Mouse (Mus musculus) 3134 (cell line): ENCODE data around the gene Rtl8a.
A peak's percentile ranks its signal among the peaks of the same experiment; 100 is the strongest.
"Not testable (repeated sequence)": the region's sequence is repeated elsewhere in the genome, so short reads cannot be mapped to it uniquely, and the experiment has no call there.

Experiments used
- DNase-seq: peaks from one replicate; pipeline ENCODE4 v3.0.0-alpha.2; 2011; ENCODE audit warnings: low spot score; ENCODE audit not compliant: insufficient read length; ENCODE audit errors: extremely low read depth

The Rtl8a gene

GRCm38 (mm10) chrX:53642980-53643961 is at the start of gene Rtl8a:
Gene Rtl8a (minus strand): TSS chrX:53643682.
- DNase-seq = peak; percentile 86

GRCm38 (mm10) chrX:53693141-53693540 is 49.7 kb upstream of the Rtl8a start:
- DNase-seq = no peak

- DNase-seq = no peak
These were observed 48.6 kb upstream of the Rtl8a start for GRCm38 (mm10) chrX:53692065-53692464.

DNA sequence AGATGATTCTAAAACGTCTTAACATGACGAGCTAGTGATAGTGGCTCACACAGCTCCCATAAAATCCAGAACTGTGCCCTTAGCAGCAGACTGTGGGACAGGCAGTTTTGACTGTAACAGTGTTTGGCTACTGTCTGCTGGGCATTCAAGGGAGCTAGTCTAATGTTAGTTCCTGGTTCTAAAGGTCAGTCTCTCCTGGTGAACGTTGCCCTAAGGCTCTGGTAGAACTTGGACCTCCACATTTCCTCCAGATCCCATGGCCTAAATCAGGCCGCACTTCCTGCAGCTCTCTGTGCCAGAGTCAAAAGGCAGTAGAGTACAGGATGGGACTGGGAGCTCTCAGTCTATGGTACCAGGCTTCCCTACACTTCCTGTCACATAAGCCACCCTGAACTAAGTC is 41.2 kb upstream of the Rtl8a start:
- not testable (repeated sequence) for DNase-seq

- DNase-seq = not testable (repeated sequence)
These were observed 39.2 kb upstream of the Rtl8a start for GRCm38 (mm10) chrX:53682650-53683049.

- DNase-seq = not testable (repeated sequence)
These were observed 33.5 kb upstream of the Rtl8a start for GRCm38 (mm10) chrX:53676943-53677342.

GRCm38 (mm10) chrX:53670696-53671095 is 27.2 kb upstream of the Rtl8a start:
- DNase-seq = not testable (repeated sequence)

DNA sequence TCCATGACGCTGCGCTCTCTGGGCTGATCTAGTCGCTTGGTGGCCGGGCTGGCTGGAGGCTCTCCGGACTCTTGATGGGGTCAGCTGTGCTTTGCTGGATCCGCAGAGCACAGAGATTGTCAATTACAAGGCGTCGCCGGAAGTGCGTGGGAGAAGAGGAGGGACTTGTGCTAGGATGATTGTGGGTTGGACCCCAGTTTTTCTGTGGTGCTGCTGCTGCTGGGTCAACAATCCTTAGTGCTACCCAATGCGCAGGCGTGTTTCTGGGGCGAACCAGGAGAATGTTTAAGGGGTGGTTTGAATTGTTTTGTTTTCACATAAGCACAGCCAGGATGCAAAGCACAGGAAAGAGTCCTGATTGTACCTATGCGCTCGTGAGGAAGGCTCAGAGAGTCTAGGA is 26.8 kb upstream of the Rtl8a start, which contains the start of gene Rtl8b:
TSS of gene Rtl8b (minus strand) at position 115 of the 400 bp plus-strand sequence.
- peak; percentile 72 for DNase-seq

- not testable (repeated sequence) for DNase-seq
These were observed 26.2 kb upstream of the Rtl8a start for GRCm38 (mm10) chrX:53669557-53670270.

DNA sequence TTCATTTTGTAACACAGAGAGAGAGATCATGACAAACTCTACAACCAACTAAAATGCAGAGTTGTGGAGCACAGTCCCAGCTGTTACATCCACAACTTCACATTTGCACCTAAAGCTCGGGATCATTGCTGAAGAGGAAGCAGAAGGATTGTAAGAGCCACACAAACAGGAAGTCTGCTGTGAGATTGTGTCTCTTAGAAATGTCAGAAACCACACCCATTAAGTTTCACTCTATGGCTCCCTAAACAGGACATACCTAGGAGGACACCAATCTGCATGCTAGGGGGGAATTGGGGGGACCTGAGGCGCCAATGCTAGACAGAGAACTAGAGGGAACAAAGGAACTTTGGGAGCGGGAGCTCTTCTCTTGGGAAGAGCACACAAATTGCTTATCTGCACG is 9.4 kb upstream of the Rtl8a start:
- DNase-seq = not testable (repeated sequence)

GRCm38 (mm10) chrX:53645885-53646284 is 2.4 kb upstream of the Rtl8a start:
- no peak for DNase-seq

- not testable (repeated sequence) for DNase-seq
These were observed 890 bp downstream of the Rtl8a start for GRCm38 (mm10) chrX:53642604-53642979.

DNA sequence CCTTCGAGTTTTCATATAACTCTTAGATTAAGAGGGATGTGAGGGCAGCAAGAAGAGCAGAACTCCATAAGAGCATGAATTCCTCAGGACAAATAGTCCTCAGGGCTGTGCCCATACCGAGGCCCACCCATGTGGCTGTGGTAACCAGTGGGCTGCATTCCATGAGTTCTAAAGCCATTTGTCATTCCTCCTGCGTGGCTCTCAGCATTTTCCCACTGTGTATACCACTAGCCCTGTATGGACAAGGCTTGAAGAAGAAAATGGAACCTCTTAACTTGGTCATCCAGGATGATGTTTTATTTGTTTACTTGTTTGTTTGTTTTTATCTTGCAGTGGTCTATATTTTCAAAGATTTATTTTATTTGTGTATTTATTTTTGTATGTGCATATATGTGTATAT is 5.4 kb downstream of the Rtl8a start:
- DNase-seq = peak; percentile 9

DNA sequence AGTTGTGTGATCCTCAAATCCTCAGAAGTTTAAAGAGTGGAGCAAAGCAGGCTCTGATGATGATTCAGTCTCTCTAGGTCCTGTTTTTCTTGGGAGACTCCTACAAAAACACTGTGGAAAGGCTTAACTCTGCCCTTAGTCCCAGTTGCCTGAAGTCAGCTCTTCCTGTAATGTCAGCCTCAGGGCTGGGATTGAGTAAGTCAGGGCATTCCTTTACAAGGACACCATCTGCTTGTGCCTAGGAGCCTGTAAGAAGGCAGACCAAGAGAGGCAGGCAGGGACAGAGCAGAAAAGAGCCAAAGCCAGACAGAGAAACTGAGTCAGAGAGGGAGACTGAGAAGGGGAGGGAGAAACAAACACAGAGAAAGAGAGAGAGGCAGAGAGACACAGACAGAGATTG is 32.1 kb downstream of the Rtl8a start:
- not testable (repeated sequence) for DNase-seq

DNA sequence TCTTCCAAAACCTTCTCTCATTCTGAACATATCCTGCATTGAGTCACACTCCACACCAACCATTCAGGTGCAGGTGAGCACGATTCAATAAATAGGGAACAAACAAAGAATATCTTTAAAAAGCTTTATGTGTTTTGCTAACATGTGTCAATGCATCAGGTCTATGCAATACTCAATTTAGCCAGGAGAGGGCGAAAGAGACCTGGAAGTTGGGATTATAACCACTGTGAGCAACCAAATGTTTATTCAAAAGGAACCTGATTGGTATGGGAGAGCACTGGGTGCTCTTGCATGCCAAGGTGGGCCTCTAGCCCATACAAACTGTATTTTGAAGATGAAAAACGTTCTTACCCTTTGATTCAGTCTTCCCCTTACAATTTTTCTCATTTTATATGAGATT is 32.9 kb downstream of the Rtl8a start:
- DNase-seq = peak; percentile 6

DNA sequence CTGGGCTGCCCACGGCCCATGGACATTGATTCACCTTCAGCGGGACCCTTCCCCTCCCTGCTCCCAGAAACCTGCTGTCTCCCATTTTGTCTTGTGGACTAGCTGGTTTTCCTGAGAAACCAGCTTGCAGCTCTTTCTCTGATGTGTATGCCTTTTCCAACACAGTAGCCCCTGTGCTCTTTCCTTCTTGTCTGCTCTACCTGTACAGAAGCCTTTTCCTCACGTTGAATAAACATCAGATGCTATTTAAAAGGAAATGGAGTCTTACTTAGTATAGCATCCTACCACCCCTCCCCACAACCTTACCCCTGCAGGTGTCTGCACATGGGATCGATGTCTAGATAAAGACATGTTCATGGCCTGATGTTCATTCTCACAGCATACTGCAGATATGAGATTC is 34.6 kb downstream of the Rtl8a start, which contains the start of gene Gm14597:
TSS of gene Gm14597 (minus strand) at position 101 of the 400 bp plus-strand sequence.
- DNase-seq = not testable (repeated sequence)

DNA sequence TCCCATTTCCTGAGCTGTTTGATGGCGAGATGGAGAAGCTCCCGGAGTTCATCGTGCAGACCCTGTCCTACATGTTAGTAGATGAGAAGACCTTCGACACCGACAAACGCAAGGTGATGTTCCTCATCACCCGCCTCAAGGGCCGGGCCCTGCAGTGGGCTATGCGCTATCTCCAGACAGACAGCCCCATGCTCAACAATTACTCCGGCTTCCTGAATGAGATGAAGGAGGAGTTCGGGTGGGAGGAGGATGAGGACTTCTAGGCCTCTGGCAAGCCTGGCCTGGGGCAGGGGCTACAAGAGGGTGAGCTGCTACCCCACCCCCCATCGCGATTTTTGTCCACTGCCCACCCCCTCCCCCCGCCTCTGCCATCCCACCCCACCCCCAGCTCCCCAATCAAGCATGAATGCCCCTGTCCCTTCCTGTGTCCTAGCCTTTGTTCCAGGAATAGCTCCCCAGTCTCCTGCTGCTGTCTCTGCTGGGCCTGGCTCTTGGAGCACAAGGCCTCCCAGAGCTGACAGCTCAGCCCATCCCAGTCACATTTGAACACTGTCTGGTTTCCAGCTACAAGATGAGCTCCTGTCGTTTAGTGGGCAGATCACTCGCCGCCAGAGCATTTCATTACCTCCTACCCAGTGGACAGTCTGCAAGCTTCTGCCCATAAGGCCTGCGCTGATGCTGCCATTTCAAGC is 35.2 kb downstream of the Rtl8a start:
- DNase-seq = no peak

DNA sequence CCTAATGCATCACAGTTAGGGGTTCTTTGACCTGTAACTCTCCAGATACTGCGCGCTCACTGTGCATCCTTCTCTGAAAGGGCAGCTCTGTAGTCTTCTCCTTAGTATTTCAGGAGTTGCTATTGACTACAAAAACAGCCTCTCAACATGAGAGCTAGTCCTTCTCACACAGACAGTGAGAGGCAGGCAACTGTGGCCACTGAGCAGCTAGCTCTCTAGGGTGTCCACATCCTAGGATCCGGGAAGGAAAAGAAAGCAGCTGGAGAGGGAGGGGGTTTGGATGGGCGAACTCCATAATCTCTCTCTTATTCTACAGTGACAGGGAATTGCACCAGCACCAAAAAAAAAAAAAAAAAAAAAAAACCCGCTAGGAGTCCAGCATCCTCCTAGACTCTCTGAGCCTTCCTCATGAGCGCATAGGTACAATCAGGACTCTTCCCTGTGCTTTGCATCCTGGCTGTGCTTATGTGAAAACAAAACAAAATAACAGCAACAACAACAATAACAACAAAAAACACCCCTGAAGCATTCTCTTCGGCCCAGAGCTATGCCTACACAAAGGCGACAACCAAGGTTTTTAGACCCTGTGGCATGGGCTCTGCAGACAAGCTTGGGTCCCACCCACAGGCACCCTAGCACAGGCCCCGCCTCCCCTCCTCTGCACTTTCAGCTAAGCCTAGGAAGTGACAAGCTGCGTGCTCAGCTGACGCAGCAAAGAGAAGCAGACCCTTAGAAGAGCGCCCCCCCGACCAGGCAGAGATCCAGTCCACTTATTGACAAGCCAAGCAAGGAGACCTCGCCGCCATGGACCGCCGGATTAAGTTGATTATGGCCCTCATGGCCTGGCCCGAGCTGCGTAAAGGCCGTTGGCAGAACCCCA is 36.0 kb downstream of the Rtl8a start, which contains the start of gene Rtl8c:
TSS of gene Rtl8c (plus strand) at position 791 of the 880 bp plus-strand sequence.
- peak; percentile 11 for DNase-seq

DNA sequence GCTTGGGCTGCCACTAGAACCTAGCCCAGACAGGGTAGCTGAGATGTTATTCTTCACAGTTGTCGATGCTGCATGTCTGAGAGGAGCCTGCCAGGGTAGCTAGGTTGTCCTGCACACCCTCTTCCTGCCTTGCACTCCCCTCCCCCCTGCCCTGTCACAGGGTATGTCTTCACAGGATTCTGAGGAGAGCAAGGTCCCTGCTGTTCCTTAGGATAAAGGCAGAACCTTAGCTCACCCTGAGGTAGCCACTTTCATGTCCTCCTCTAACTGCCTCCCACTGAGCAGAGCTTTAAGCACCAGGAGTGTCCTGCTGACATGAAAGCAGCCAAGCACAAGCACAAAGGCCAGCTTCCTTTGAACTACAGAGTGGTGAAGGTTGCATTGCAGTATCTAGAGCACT is 37.3 kb downstream of the Rtl8a start:
- not testable (repeated sequence) for DNase-seq

- not testable (repeated sequence) for DNase-seq
These were observed 43.5 kb downstream of the Rtl8a start for GRCm38 (mm10) chrX:53599993-53600392.
